Mouse (Mus musculus): ENCODE data around the gene Tsr1. TPM values are rescaled to one million over a fixed set of nuclear protein-coding genes. Genes with fewer than 3 reads are reported as not detected.

Gene Tsr1
- total RNA-seq, 2 experiments from 2014 or later = 11.7 TPM

DNA sequence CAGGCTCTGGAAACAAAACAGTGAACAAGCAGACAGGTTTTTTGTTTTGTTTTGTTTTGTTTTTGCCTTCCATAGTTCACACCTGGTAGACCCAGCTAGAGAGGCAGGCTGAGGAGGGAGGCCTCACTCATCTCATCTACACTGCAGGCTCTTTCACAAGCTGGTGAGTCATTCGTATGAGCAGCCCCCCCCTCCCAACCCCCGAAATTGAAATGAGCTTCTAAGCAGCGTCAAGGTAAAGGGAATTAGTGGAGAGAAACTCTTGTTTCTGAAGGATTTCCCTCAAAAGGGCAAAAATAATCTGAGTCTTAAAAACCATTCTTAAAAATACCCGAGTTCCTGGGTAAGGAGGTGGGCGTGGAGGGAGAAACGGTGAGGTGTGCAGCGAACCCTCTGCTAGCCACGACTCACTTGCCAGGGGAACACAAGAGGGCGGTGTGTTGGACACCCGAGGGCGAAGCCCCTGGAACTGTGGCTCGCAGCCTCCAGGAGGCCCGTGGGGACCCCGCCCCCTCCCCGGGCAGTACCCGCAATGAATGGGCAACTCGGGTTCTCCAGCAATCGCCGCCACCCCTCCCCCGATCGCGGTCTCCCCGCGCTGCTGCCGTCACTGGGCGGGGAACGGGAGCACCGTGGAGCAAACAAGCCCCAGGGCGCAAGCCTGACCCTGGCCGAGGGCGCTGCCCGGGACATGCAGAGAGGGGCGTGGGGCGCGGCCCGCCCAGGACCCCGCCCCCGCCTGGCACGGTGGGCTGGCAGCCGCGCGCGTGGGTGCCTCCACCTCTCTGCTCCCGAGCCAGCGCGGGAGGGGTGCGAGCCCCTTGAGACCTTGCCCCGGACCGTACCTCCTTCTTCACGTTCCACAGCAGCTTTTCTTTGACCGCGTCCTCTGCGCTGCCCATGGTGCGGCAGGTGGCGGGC is 1.6 kb upstream of the Tsr1 start:
- 0 out of 2 replicates have a peak, but pooled peaks have one; percentile 21 for ATAC-seq (replicated peaks; ENCODE audit: low FRiP score, poor library complexity, severe bottlenecking)

DNA sequence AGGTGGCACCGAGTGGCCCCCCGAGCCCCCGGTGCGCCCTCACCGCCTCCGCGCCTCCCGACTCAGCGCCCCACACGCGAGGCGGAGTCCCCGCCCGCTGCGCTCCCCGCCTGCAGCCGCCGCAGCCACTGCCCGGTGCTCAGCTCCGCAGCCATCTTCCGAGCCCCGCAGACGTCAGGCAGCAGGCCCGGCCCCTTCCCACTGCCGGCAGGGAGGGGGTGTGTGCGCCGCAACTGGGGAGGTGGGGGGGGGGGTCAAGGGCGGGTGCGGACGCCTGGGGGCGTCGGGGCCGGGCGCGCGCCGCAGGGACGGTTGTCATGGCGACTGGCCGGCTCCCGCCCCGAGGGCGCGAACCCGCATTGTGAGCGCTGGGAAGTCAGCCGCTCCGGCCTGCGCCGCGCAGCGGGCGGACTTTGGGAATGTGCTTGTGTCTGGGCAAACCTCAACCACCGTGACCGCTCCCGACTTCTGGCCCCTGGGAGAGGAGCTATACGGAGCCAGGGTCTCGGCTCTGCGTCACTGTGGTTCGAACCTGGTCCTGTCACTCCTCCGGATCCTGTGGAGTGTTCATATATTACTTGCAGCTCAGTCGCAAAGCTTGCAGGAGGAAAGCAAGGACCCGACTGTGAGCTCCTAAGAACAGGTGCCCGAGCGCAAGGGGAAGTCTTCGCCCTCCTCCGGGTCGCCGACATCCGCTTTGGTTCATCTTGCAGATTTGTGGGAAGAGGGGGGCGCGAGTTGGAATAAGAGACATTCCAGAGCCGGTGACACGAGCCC is 782 bp upstream of the Tsr1 start, which contains the start of gene Sgsm2:
TSS of gene Sgsm2 (minus strand) at position 160 of the 777 bp plus-strand sequence.
- ATAC-seq (replicated peaks; ENCODE audit: low FRiP score, poor library complexity, severe bottlenecking) = peak; percentile 58

DNA sequence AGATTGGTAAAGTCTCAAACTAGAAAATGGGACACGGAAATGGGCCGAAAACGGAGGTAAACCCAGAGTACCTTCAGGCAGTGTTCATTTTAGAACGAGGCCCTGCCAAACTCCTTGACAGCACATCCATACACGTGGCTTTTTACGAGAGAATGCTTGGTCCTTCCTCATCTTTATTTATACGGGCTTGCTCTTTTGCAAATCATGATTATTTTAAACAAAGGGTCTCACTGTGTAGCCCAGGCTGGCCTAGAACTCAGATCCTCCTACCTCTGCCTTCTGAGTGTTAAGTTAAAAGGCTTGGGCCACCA is 601 bp downstream of the Tsr1 start:
- no peak for ATAC-seq (replicated peaks; ENCODE audit: low FRiP score, poor library complexity, severe bottlenecking)

DNA sequence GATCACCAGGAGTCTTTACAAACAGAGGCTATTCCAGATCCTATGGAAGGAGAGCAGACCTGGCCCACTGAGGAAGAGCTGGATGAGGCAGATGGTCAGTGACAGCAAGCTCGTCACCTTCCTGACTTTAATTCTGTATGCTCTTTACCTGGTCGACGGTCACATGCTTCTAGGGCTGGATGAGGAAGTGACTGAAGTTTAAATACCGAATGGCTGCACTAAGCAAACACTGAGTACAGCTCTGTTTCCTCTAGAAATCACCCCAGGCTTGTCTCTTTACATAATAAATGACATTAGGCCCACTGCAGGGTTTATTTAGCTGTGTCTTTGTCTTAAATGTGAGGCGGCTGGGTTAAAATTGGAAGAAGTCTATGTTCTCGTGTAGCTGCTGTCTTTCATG is 3.7 kb downstream of the Tsr1 start:
- no peak for ATAC-seq (replicated peaks; ENCODE audit: low FRiP score, poor library complexity, severe bottlenecking)

DNA sequence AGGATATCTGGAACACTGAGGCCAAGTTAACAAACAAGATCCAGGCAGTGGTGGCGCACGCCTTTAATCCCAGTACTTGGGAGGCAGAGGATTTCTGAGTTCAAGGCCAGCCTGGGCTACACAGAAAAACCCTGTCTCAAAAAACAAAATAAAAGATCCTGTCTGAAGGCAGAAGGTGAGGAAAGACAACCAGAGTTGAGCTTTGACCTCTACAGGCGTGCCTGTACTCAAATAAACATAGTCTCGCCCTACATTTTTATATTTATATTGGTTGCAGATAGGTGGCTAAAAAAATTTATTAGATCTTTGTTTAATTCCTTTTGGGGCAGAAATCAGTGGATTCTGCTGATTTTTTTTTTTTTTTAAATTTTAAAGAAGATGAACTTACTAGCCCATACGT is 4.5 kb downstream of the Tsr1 start:
- ATAC-seq (replicated peaks; ENCODE audit: low FRiP score, poor library complexity, severe bottlenecking) = no peak

DNA sequence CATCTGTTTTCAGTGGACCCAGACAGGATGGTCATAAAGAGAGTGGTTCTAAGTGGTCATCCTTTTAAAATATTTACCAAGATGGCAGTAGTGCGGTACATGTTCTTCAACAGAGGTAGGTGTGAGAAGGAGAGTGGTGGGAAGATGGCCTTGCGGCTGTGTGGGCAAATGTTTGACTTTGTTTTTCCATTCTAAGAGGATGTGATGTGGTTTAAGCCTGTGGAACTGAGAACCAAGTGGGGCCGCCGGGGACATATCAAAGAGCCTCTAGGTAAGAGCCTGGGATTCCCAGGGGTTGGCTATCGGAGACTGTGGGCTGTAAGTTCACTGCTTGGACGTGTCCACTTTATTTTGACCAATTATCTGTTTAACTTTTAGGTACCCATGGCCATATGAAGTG is 10.0 kb downstream of the Tsr1 start:
- ATAC-seq (replicated peaks; ENCODE audit: low FRiP score, poor library complexity, severe bottlenecking) = no peak

DNA sequence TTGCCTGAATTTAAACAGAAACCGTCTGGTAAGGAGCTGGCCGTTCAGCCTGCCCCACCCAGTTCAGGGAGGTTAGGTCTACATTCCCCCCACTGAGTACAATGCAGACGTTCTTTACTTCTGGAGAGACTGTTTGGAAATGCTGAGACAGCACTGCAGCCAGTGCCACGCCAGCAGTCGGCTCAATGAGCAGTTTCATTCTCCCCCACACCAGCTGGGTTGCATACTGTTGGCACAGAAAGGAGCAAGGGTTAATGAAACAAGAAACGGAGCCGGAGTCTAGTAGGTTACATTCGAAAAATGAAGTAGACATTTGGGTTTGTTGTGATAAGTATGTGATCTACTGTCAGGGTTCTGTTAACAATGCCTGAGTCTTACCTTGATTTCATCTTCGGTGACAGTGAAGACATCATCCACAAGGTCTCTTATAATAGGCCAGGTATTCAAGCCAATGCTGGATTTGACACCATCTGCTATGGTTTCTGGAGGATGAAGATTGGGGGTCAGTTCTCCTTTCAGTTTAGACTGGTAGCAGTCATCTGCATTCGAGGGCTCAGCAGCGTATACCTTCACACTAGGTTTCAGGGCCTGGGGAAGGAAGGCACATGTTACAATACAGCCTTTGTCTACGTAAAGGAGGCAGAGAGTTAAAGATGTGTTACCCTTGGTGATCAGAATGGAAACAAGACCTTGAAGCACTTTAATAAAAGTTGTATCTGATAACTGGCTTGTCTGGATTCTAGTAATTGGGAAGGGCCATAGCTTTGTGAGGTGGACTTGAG is 10.9 kb downstream of the Tsr1 start:
- ATAC-seq (replicated peaks; ENCODE audit: low FRiP score, poor library complexity, severe bottlenecking) = no peak

DNA sequence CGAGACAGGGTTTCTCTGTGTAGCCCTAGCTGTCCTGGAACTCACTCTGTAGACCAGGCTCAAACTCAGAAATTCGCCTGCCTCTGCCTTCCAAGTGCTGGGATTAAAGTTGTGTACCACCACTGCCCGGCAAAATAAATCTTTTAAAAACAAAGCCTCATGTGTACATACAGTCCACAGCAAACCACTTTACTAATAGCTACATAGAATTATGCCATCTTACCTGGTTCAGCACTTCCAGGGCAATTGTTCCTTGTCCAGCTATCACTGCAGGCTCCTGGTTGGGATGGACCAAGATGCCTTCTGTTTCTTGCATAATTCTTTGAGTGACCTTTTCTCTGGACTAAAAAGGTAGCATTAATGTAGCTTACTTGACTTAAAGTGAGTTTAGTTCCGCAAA is 12.1 kb downstream of the Tsr1 start:
- ATAC-seq (replicated peaks; ENCODE audit: low FRiP score, poor library complexity, severe bottlenecking) = no peak

DNA sequence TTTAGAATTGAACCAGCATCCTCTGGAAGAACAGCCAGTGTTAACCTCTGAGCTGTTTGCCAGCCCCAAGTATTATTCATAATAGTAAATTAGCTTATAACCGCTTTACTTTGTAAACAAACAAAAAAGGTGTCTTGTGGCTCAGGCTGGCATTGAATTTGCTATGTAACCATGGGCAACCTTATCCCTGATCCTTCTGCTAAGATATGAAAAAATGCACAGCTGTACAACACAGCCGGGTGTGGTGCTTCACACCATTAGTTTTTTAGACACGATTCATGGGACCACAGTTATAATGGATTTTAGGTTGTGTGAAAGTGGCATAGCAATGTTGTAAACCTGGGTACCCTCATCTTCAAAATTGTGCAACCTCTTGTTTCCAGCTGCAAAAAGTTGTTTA is 14.6 kb downstream of the Tsr1 start:
- ATAC-seq (replicated peaks; ENCODE audit: low FRiP score, poor library complexity, severe bottlenecking) = no peak

DNA sequence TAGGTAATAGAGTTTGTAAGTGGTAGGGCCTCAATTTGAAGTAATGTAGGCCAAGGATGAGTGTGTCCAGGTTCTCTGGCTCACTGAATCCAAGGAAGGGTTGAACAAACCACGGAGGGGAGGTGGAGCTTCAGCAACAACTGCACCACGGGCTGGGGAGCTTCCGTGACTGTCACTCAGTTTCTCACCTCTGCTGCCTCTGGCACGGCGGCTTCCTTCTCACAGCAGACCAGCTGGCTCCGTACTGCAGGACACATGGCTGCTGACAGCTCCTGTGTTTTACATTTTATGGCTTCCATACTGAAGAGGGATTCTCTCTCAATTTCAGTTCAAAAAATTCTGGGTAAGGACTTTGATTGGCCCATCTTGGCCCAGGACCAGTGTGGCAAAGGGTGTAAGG is 21.4 kb downstream of the Tsr1 start:
- ATAC-seq (replicated peaks; ENCODE audit: low FRiP score, poor library complexity, severe bottlenecking) = no peak

DNA sequence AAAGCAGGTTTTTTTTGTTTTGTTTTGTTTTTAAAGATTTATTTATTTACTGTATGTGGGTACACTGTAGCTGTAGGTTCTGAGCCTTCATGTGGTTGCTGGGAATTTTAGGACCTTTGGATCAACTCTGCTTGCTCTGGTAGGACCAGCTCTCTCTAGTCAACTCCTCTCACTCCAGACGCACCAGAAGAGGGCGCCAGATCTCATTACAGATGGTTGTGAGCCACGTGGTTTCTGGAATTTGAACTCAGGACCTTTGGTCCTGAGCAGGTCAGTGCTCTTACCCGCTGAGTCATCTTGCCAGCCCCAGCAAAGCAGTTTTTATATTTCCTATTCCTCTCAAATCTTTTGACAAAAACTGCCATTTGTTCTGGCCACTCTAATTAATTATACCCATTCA is 26.3 kb downstream of the Tsr1 start:
- ATAC-seq (replicated peaks; ENCODE audit: low FRiP score, poor library complexity, severe bottlenecking) = no peak

DNA sequence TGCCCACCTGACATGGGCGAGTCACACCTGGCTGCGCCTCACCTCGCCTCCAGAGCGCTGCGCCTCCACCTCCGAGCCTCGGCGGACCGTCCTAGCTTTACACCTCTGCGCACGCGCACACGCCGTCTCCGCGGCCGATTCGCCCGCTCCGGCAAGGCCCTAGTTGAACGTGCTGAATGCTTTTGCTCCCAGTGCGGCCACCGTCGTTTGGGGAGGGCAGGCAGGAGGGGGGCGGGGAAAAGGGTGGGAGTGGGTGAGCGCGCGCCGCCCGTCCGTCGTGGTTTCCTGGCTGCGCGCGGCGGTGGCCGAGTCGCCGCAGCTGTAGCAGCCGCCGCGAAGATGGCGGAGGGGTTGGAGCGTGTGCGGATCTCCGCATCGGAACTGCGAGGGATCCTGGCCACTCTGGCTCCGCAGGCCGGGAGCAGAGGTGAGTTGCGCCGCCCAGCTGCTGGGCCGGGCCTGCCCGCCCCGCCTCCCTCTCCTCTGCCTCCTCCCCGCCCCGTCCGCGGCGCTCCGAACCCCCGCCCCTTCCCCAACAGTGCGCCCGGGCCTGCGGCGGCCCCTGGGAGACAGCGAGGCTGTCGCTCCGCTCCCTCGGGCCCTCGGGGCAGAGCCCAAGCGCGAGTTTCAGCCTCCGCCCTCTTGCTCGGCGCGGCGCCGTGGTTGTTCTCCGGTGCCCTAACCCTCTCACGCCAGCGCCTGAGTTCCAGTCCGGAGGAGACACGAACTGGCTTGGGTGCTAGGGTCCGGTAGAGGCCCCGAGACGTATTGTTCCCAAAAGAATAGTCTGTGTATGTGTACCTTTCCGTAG is 27.9 kb downstream of the Tsr1 start, which contains the start of the genes Smg6 and Srr:
TSS of gene Smg6 (plus strand) at position 247 of the 811 bp plus-strand sequence.
TSS of gene Srr (minus strand) at position 372 of the 811 bp plus-strand sequence.
- ATAC-seq (replicated peaks; ENCODE audit: low FRiP score, poor library complexity, severe bottlenecking) = peak; percentile 87

DNA sequence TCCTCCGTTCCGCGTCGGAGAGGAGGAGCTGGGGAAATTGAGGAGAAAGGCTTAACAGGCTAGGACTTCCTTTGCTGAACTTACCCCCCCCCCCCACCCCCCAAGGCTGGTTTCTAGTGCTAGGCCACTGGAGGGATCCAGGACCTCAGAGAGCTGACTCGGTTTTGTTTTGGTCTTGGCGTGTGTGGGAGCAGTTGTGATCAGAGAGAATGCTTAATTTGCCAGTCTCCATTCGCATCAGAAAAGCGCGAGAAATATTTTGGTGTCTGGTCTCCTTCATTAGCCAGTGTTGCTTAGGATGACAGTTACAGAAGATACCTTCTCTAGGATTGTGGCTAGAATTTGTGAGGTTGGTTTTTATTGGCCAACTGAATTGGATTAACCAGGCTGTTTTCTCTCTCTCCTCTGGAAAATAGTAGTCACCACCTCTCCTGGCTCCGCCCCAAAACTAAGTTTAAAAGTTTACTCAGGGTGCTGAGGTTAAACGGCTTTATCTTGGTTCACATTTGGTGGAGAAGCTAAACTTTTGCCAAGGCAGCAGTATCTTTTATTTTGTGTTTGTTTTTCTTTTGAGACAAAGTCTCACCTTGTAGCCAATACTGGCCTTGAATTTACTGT is 28.6 kb downstream of the Tsr1 start:
- peak; percentile 74 for ATAC-seq (replicated peaks; ENCODE audit: low FRiP score, poor library complexity, severe bottlenecking)

DNA sequence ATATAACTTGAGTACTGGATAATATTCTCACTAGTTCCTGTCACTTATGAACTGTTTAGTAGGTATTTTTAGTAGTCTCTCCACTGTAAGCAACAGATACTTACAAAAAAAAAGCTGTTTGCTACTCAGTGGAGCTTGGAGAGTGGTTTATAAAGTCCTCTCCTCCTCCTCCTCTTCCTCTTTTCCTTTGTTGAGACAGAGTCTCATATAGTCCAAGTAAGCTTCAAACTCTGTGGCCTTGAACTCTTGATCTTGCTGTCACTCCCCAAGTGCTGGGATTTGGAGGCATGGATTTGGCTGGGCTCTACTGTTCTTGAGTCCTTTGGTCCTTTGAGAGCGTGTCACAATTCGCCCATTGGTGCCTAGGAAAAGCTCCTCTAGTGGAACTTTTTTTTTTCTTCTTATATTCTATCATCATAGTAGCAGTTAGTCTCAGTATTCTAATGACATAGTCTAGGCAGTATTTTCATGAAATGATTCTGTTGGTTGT is 29.4 kb downstream of the Tsr1 start:
- ATAC-seq (replicated peaks; ENCODE audit: low FRiP score, poor library complexity, severe bottlenecking) = no peak

DNA sequence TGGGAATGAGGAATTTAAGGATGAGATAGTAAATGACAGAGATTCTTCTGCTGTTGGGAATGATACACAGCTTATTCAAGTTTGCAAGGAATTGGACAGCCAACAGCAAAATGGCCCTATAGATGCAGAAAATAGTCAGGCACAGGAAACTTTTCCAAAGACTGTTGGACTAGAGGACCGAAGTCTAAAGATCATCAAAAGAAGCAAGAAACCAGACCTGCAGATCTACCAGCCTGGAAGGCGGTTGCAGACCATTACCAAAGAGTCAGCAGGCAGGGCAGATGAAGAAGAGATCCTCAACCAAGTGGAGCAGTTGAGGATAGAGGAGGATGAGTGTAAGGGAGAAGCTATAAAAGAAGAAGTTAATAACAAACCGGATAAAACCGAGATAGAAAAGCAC is 31.2 kb downstream of the Tsr1 start:
- ATAC-seq (replicated peaks; ENCODE audit: low FRiP score, poor library complexity, severe bottlenecking) = no peak

DNA sequence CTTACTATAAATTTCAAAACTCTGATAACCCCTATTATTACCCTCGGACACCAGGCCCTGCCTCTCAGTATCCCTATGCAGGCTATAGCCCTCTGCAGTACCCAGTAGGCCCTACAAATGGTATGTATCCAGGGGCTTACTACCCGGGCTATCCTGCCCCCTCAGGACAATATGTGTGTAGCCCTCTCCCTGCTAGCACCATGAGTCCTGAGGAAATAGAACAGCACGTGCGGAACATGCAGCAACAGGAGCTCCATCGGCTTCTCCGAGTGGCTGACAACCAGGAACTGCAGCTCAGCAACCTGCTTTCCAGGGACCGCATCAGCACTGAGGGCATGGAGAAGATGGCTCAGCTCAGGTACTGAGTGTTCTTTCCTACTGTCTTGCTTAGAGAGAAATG is 32.5 kb downstream of the Tsr1 start:
- ATAC-seq (replicated peaks; ENCODE audit: low FRiP score, poor library complexity, severe bottlenecking) = no peak

DNA sequence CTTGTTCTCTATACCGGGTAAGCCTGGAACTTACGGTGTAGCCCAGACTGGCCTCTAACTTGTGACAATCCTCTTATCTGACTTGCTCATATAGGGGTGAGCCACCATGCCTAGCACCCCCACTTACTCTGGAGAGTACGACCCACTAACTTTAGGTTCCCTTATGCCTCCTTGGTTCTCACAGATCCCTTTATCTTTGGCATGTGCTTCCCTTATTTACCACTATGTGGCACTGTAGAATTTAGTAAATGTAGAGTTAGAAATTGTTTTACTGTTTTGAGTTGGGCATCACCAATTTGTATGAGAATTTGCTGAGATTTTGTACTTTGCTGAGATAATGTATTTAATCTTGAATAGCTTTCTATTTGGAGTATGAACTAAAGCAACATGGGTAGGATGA is 48.5 kb downstream of the Tsr1 start:
- ATAC-seq (replicated peaks; ENCODE audit: low FRiP score, poor library complexity, severe bottlenecking) = peak; percentile 68

DNA sequence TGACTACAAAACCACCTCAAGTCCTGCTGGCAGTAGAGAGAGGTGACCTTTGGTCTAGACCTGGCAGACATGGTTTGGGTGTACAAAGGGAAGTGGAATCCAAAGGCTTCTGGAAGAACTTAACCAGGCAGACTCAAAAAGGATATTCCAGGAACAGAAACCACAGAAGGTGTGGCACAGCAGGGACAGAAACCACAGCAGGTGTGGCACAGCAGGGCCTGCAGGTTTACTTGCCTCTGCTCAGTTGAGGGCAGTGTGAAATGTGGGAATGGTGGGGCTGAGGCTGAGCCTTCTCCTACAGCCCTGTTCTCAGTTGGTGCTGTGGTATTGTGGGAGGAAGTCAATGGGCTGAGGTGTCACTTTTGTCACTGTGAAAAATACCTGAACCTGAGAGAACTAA is 57.0 kb downstream of the Tsr1 start:
- no peak for ATAC-seq (replicated peaks; ENCODE audit: low FRiP score, poor library complexity, severe bottlenecking)

DNA sequence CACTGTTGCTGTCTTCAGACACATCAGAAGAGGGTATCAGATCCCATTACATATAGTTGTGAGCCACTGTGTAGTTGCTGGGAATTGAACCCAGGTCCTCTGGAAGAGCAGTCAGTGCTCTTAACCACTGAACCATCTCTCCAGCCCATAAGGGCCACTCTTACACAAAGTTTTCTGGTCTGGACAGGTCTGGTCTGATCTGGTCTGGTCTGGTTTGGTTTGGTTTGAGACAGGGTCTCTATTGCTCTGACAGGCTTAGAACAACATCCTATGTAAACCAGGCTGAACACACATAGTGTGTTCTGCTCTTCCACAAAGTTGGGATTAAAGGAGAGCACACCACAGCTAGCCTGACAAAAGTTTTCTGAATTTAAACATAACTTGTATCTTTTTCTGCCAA is 58.1 kb downstream of the Tsr1 start:
- no peak for ATAC-seq (replicated peaks; ENCODE audit: low FRiP score, poor library complexity, severe bottlenecking)

Measured in erythroid progenitor cell, adult 5-6 weeks (primary cell).